Mouse (Mus musculus): ENCODE data around the gene Taf10. TPM values are rescaled to one million over a fixed set of nuclear protein-coding genes. Genes with fewer than 3 reads are reported as not detected.

The Taf10 gene
- total and polyA plus RNA-seq, 2 experiments: 87.3 to 296 TPM

- 87% methylated on average over 6 of the region's 6 CpGs for WGBS
- Histone ChIP-seq H3K79me2 (ENCODE audit: control insufficient read depth, insufficient read depth, low read length) (peaks cover 9% of the 10 kb centered on the region; the same call in 1 of the 2 replicates), H3K4me3 (ENCODE audit: insufficient read depth, low read depth, low read length) (no peak overlapping the region), H3K36me3 (ENCODE audit: control insufficient read depth, insufficient read depth, low read length) (peaks cover 21% of the 10 kb centered on the region), H3K27me3 (ENCODE audit: control insufficient read depth, insufficient read depth, low read length) (no peaks in the 10 kb centered on the region), H3K4me1 (ENCODE audit: control insufficient read depth, insufficient read depth, low read length) (peaks cover 5% of the 10 kb centered on the region; the same call in 1 of the 2 replicates), H3K27ac (replicated peaks; ENCODE audit: insufficient read depth, low read depth, low read length) (no peak overlapping the region), H3K9ac (ENCODE audit: low read depth, low read length) (no peak overlapping the region)
- TF ChIP-seq POLR2A (IDR thresholded peaks at IDR 0.05; ENCODE audit: extremely low read depth, insufficient read depth, low read length) (no peak), CTCF (IDR thresholded peaks at IDR 0.05; ENCODE audit: low read depth, low read length) (no peak)
- no peak for DNase-seq (ENCODE audit: extremely low read depth, low read depth, low spot score)
Observed at GRCm38 (mm10) chr7:105740851-105741250, 3.3 kb downstream of the Taf10 start.

- DNase-seq (ENCODE audit: extremely low read depth, low read depth, low spot score): no peak
- peaks cover 7% of the 10 kb centered on the region; the same call in 1 of the 2 replicates for H3K4me1 ChIP-seq (ENCODE audit: control insufficient read depth, insufficient read depth, low read length)
- peaks cover 9% of the 10 kb centered on the region; the same call in 1 of the 2 replicates for H3K79me2 ChIP-seq (ENCODE audit: control insufficient read depth, insufficient read depth, low read length)
- no peak overlapping the region for H3K4me3 ChIP-seq (ENCODE audit: insufficient read depth, low read depth, low read length)
- TF ChIP-seq POLR2A (IDR thresholded peaks at IDR 0.05; ENCODE audit: extremely low read depth, insufficient read depth, low read length) (no peak), CTCF (IDR thresholded peaks at IDR 0.05; ENCODE audit: low read depth, low read length) (no peak)
- no peak overlapping the region for H3K27ac ChIP-seq (replicated peaks; ENCODE audit: insufficient read depth, low read depth, low read length)
- H3K9ac ChIP-seq (ENCODE audit: low read depth, low read length): no peak overlapping the region
- WGBS: 92% methylated on average over 13 of the region's 13 CpGs
- no peaks in the 10 kb centered on the region for H3K27me3 ChIP-seq (ENCODE audit: control insufficient read depth, insufficient read depth, low read length)
- H3K36me3 ChIP-seq (ENCODE audit: control insufficient read depth, insufficient read depth, low read length): peaks cover 19% of the 10 kb centered on the region
Observed at GRCm38 (mm10) chr7:105740089-105740795, 3.9 kb downstream of the Taf10 start.

DNA sequence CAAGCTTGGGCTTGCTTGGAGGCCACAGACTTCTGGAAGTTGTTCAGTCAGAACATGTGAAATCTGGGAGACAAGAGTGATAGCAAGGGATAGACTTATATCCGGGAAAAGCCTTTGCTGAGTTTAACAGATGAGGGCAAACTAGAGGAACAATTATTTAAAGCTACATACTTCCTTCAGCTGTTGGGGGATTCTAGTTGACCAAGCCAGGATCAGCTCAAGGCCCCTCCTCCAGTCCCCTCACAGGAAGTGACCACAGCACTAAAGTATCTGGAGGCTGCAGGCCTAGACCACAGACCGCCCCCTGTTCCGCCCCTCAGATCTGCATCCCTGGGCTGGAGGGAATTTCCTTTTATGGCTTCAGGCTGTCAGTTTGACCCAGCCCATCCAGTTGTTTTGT lies 5.2 kb downstream of the Taf10 start:
- Histone ChIP-seq H3K79me2 (ENCODE audit: control insufficient read depth, insufficient read depth, low read length) (peaks cover 8% of the 10 kb centered on the region; the same call in 1 of the 2 replicates), H3K36me3 (ENCODE audit: control insufficient read depth, insufficient read depth, low read length) (peaks cover 23% of the 10 kb centered on the region), H3K4me3 (ENCODE audit: insufficient read depth, low read depth, low read length) (no peak overlapping the region), H3K27ac (replicated peaks; ENCODE audit: insufficient read depth, low read depth, low read length) (peak overlapping the region; percentile 67), H3K4me1 (ENCODE audit: control insufficient read depth, insufficient read depth, low read length) (peaks cover 9% of the 10 kb centered on the region; the same call in 1 of the 2 replicates), H3K9ac (ENCODE audit: low read depth, low read length) (0 out of 2 replicates have a peak overlapping the region, but pooled peaks have one; percentile 17), H3K27me3 (ENCODE audit: control insufficient read depth, insufficient read depth, low read length) (no peaks in the 10 kb centered on the region)
- peak; percentile 34 for DNase-seq (ENCODE audit: extremely low read depth, low read depth, low spot score)
- 62% methylated on average over 3 of the region's 3 CpGs for WGBS
- TF ChIP-seq POLR2A (IDR thresholded peaks at IDR 0.05; ENCODE audit: extremely low read depth, insufficient read depth, low read length): no peak
- no peak for TF ChIP-seq CTCF (IDR thresholded peaks at IDR 0.05; ENCODE audit: low read depth, low read length)

DNA sequence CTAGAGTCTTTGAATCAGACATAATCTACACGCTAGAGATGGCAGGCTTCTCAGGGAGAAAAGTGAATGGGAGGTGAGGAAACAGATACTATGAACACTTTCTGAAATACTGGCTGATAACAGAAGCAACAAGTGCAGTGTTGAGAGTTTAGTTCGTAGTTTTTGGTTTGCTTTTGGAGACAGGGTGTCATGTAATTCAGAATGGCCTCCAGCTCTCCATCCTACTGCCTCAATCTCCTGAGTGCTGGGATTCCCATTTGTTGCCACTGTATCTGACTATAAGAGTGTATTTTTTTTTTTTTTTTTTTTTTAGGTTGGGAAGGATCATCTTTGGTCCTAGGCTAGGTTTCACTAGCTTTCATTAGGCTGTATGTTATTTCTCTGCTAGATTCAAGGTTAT lies 5.9 kb downstream of the Taf10 start:
- Histone ChIP-seq H3K79me2 (ENCODE audit: control insufficient read depth, insufficient read depth, low read length) (peaks cover 5% of the 10 kb centered on the region; the same call in 1 of the 2 replicates), H3K27me3 (ENCODE audit: control insufficient read depth, insufficient read depth, low read length) (no peaks in the 10 kb centered on the region), H3K36me3 (ENCODE audit: control insufficient read depth, insufficient read depth, low read length) (peaks cover 28% of the 10 kb centered on the region), H3K4me3 (ENCODE audit: insufficient read depth, low read depth, low read length) (no peak overlapping the region), H3K9ac (ENCODE audit: low read depth, low read length) (no peak overlapping the region), H3K27ac (replicated peaks; ENCODE audit: insufficient read depth, low read depth, low read length) (no peak overlapping the region), H3K4me1 (ENCODE audit: control insufficient read depth, insufficient read depth, low read length) (peaks cover 7% of the 10 kb centered on the region; the same call in 1 of the 2 replicates)
- no peak for DNase-seq (ENCODE audit: extremely low read depth, low read depth, low spot score)
- TF ChIP-seq POLR2A (IDR thresholded peaks at IDR 0.05; ENCODE audit: extremely low read depth, insufficient read depth, low read length) (no peak), CTCF (IDR thresholded peaks at IDR 0.05; ENCODE audit: low read depth, low read length) (no peak)
- WGBS: 77% methylated on average over 2 of the region's 2 CpGs

- Histone ChIP-seq H3K27me3 (ENCODE audit: control insufficient read depth, insufficient read depth, low read length) (no peaks in the 10 kb centered on the region), H3K9ac (ENCODE audit: low read depth, low read length) (peak overlapping the region; percentile 51), H3K4me1 (ENCODE audit: control insufficient read depth, insufficient read depth, low read length) (peaks cover 6% of the 10 kb centered on the region; the same call in 1 of the 2 replicates), H3K79me2 (ENCODE audit: control insufficient read depth, insufficient read depth, low read length) (peaks cover 5% of the 10 kb centered on the region; the same call in 1 of the 2 replicates), H3K4me3 (ENCODE audit: insufficient read depth, low read depth, low read length) (peak overlapping the region; percentile 83), H3K27ac (replicated peaks; ENCODE audit: insufficient read depth, low read depth, low read length) (peak overlapping the region; percentile 40), H3K36me3 (ENCODE audit: control insufficient read depth, insufficient read depth, low read length) (peaks cover 33% of the 10 kb centered on the region)
- peak; percentile 19 for DNase-seq (ENCODE audit: extremely low read depth, low read depth, low spot score)
- TF ChIP-seq CTCF (IDR thresholded peaks at IDR 0.05; ENCODE audit: low read depth, low read length) (no peak), POLR2A (IDR thresholded peaks at IDR 0.05; ENCODE audit: extremely low read depth, insufficient read depth, low read length) (no peak)
- 5% methylated on average over 3 of the region's 3 CpGs for WGBS
Observed at GRCm38 (mm10) chr7:105737648-105738047, 6.5 kb downstream of the Taf10 start.
